Mouse (Mus musculus) C2C12 (cell line): ENCODE data around the gene Prn. TPM values are rescaled to one million over a fixed set of nuclear protein-coding genes. Genes with fewer than 3 reads are reported as not detected.

Experiments
- H3K27me3 ChIP-seq: one replicate; pipeline ENCODE4 v1.6.1; 2011; ENCODE audit not compliant: control insufficient read depth, insufficient read depth, insufficient read length
- H3K36me3 ChIP-seq: one replicate; pipeline ENCODE4 v1.6.1; 2011; ENCODE audit not compliant: control insufficient read depth, insufficient read depth
- H3K4me3 ChIP-seq: one replicate; pipeline ENCODE4 v1.5.1; 2011; ENCODE audit warnings: mild to moderate bottlenecking, control low read depth; ENCODE audit not compliant: poor library complexity, insufficient read depth, severe bottlenecking
- H3K79me2 ChIP-seq: one replicate; pipeline ENCODE4 v1.6.1; 2011; ENCODE audit not compliant: control insufficient read depth, insufficient read depth
- H3K79me3 ChIP-seq: one replicate; pipeline ENCODE4 v1.6.1; 2011; ENCODE audit warnings: low read depth, control low read depth
- H3ac ChIP-seq: one replicate; pipeline ENCODE3; 2011; ENCODE audit warnings: low read depth; ENCODE audit not compliant: control insufficient read depth, insufficient read length
- CEBPB ChIP-seq: IDR thresholded peaks from one replicate; pipeline ENCODE4 v1.6.1; 2011; ENCODE audit warnings: low read depth, mild to moderate bottlenecking, control low read depth, moderate library complexity
- CTCF ChIP-seq: IDR thresholded peaks from one replicate; pipeline ENCODE4 v1.5.1; 2011; ENCODE audit not compliant: control insufficient read depth, insufficient read depth, insufficient read length
- FOSL1 ChIP-seq: IDR thresholded peaks from one replicate; pipeline ENCODE4 v1.8.0; 2011; ENCODE audit warnings: mild to moderate bottlenecking, low read length; ENCODE audit not compliant: poor library complexity, insufficient read depth, severe bottlenecking
- MAX ChIP-seq: IDR thresholded peaks from one replicate; pipeline ENCODE4 v1.6.1; 2011; ENCODE audit warnings: mild to moderate bottlenecking, control low read depth
- MYOD1 ChIP-seq: IDR thresholded peaks from one replicate; pipeline ENCODE4 v1.6.1; 2011; ENCODE audit warnings: low read depth; ENCODE audit not compliant: control insufficient read depth, insufficient read length
- MYOG ChIP-seq: IDR thresholded peaks from one replicate; pipeline ENCODE4 v1.6.1; 2011; ENCODE audit not compliant: control insufficient read depth, insufficient read length; ENCODE audit errors: extremely low read depth
- USF1 ChIP-seq: IDR thresholded peaks from one replicate; pipeline ENCODE4 v1.6.1; 2011; ENCODE audit warnings: low read depth, mild to moderate bottlenecking, control low read depth, moderate library complexity
- polyA plus RNA-seq: library from polyadenylated mRNA; unstranded; fragments of >200 nt; fragmentation: generic; extraction: Trizol; gene quantifications from one replicate; pipeline ENCODE4 v1.2.1, GENCODE M21; 2012; ENCODE audit warnings: missing spikeins

Gene Prn
- polyA plus RNA-seq, 1 experiment = not detected

DNA sequence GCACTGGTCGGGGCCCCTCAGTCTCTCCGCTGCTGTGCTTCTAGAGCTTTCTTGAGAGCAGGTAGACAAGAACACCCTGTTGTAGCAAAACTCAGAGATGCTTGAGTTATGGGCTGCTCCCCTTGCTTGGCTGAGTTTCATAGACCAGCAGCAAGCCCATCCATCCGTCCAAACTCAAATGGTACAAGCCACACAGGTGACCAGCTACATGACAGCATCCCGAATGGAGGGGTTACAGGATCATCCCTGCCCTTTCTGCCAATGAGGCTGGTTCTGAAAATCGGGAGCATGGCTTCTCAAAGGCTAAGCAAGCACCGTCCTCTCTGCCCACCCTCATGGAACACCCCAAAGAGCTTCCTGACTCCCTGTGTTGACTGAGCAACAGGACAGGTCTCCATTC lies 85.2 kb downstream of the Prn start:
- H3K79me2 ChIP-seq = no peaks in the 10 kb centered on the region
- H3K79me3 ChIP-seq = no peaks in the 10 kb centered on the region
- no peak overlapping the region for H3K4me3 ChIP-seq
- TF ChIP-seq MAX (no peak), MYOG (no peak), CTCF (no peak), USF1 (no peak), FOSL1 (no peak), MYOD1 (no peak), CEBPB (no peak)
- no peaks in the 10 kb centered on the region for H3K36me3 ChIP-seq
- no peaks in the 10 kb centered on the region for H3K27me3 ChIP-seq
- H3ac ChIP-seq = no peak overlapping the region

DNA sequence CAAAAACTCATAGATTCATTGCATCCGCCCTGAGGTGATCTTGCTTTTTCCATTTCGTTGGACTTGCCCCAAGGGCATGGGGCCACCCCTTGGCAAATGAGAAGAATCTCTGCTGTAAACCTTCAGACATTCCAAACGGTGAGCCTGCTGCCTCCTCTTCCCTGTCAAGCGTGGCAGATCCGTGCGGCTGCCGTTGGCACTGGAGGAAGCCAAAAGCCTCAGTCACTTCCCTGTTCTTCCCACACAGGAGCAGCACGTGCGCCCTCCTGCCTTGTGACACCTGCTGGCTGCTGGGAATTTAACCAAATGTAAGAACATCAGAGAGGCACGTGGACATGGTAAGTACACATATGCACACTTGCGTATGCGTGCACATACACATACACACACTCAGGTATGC lies 86.0 kb downstream of the Prn start:
- H3K27me3 ChIP-seq = no peaks in the 10 kb centered on the region
- no peak overlapping the region for H3ac ChIP-seq
- H3K4me3 ChIP-seq = no peak overlapping the region
- TF ChIP-seq MYOD1 (no peak), USF1 (no peak), MAX (no peak), MYOG (no peak), FOSL1 (no peak), CEBPB (no peak)
- no peaks in the 10 kb centered on the region for H3K36me3 ChIP-seq
- H3K79me2 ChIP-seq = no peaks in the 10 kb centered on the region
- H3K79me3 ChIP-seq = no peaks in the 10 kb centered on the region

DNA sequence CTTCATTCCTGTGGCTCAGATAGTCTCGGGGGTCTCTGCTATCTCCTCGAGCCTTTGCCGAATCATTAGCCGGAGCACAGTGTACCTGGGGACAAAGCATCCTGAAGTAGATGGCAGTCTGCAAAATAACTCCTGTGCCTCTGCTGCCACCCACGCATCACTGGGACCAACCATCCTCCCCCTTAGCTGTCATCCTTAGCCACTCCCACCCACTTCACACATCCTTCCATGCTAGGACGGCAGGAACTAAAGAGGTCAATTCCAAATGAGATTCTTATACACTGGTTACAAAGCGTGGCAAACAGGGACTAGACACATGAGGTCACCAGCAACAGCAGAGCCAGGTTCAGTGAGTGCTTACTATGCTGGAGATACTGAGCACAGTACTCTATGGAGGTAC lies 86.6 kb downstream of the Prn start:
- H3K79me3 ChIP-seq = no peaks in the 10 kb centered on the region
- H3ac ChIP-seq = no peak overlapping the region
- H3K36me3 ChIP-seq = no peaks in the 10 kb centered on the region
- H3K27me3 ChIP-seq = no peaks in the 10 kb centered on the region
- no peaks in the 10 kb centered on the region for H3K79me2 ChIP-seq
- TF ChIP-seq MAX = no peak
- no peak for TF ChIP-seq MYOD1
- no peak for TF ChIP-seq CEBPB
- no peak for TF ChIP-seq FOSL1
- no peak for TF ChIP-seq MYOG
- no peak for TF ChIP-seq CTCF
- TF ChIP-seq USF1 = no peak
- no peak overlapping the region for H3K4me3 ChIP-seq

DNA sequence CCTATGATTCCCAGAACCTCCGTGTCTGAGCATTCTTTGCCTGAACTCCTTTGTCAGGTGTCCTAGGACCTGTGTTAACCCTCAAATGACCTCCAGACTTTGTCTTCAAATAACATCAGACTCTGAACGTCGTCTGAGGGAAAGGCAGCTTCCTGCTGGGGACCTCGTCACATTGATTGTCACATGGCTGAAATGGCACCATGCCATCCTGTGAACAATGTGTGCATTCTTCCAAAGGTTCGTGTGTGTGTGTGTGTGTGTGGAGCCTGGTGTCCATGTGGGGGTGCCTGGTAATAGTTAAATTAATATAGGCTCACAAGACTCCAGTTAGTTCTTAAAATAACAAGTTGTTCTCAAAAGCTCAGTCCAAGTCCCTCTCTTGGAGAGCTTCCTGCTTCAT lies 87.6 kb downstream of the Prn start:
- H3K79me3 ChIP-seq = no peaks in the 10 kb centered on the region
- H3K27me3 ChIP-seq = no peaks in the 10 kb centered on the region
- H3K79me2 ChIP-seq = no peaks in the 10 kb centered on the region
- no peaks in the 10 kb centered on the region for H3K36me3 ChIP-seq
- H3ac ChIP-seq = no peak overlapping the region
- no peak for TF ChIP-seq MAX
- no peak for TF ChIP-seq USF1
- no peak for TF ChIP-seq FOSL1
- no peak for TF ChIP-seq CTCF
- TF ChIP-seq CEBPB = no peak
- no peak for TF ChIP-seq MYOG
- TF ChIP-seq MYOD1 = no peak
- no peak overlapping the region for H3K4me3 ChIP-seq

DNA sequence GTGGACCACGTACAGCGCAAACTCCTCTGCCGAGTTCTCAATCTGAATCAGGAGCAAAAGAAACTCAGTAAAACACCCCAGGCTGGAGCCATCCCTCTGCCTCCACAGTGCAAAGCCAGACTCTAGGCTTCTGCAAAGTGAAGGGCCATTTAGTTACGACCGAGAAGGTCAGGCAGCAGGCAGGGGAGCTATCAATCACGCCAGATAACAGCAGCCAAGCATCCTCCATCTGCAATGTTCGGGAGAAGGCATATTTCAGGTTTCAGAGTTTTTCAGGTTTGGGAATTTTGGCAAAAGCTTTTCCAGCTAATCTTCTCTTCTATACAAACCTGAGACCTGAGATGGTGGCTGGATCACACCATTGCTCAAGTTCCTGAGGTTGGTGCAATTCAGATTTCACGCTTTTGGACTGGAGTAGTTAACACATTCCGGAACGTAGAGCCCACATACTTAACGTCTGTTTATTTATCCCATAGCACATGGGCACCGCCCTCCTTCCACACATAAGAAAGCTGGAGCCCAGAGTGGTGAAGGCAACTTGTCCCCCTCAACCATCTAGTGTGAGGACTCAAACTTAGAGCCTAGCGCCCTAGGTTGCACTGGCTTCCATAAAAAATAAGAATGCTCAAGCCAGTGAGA lies 92.1 kb downstream of the Prn start:
- Histone ChIP-seq H3K27me3 (no peaks in the 10 kb centered on the region), H3K79me2 (no peaks in the 10 kb centered on the region), H3K79me3 (no peaks in the 10 kb centered on the region), H3ac (no peak overlapping the region), H3K36me3 (no peaks in the 10 kb centered on the region), H3K4me3 (no peak overlapping the region)
- no peak for TF ChIP-seq MYOD1
- no peak for TF ChIP-seq CTCF
- no peak for TF ChIP-seq CEBPB
- TF ChIP-seq FOSL1 = no peak
- TF ChIP-seq USF1 = no peak
- TF ChIP-seq MAX = no peak
- TF ChIP-seq MYOG = no peak

DNA sequence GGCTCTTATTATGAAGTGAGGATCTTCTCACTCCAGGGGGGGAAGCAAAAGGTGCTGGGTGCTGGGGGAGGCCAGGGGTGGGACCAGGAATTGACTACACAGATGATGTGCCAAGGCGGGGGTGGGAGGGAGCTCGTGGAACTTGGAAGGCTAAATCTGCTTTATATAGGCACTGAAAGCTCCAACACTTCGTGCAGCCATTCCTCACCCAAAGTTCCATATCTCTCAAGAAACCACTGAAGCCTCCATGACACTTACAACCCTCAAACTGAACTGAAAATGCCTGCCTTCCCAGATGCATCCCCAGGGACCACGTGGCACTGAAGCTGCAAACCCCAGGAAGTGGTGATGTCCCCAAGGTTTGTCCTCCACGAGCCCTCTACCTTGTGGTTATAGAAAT lies 94.2 kb downstream of the Prn start:
- no peaks in the 10 kb centered on the region for H3K79me2 ChIP-seq
- H3K27me3 ChIP-seq = no peaks in the 10 kb centered on the region
- TF ChIP-seq FOSL1 (no peak), CEBPB (no peak), MYOG (no peak), MAX (no peak)
- no peaks in the 10 kb centered on the region for H3K36me3 ChIP-seq
- H3K4me3 ChIP-seq = no peak overlapping the region
- no peak overlapping the region for H3ac ChIP-seq
- no peaks in the 10 kb centered on the region for H3K79me3 ChIP-seq
